ENCODE assay signal across 8 mouse cellular contexts in genomic region chr6:134922511-134923195, GRCm38 (mm10). TPM values are rescaled to one million over a fixed set of nuclear protein-coding genes. Genes with fewer than 3 reads are reported as not detected.
DNase-seq lines count a peak whose midpoint lies in the region; ATAC-seq and TF ChIP-seq lines count a peak whose summit lies in the region.

No protein-coding gene starts in this region.

- 42% methylated on average over 9 of the region's 9 CpGs for WGBS in kidney, postnatal 0 days
- 58% methylated on average over 9 of the region's 9 CpGs for WGBS in embryonic facial prominence, embryonic 14.5 days
- WGBS in limb, embryonic 14.5 days, result 59% methylated on average over 9 of the region's 9 CpGs
- 41% methylated on average over 9 of the region's 9 CpGs for WGBS in neural tube, embryonic 13.5 days

- ATAC-seq in kidney, postnatal 0 days (replicated peaks; ENCODE audit: low FRiP score, low read depth), result no peak
- ATAC-seq in embryonic facial prominence, embryonic 14.5 days (ENCODE audit: low read depth), result no peak
- ATAC-seq in limb, embryonic 14.5 days (ENCODE audit: low FRiP score, low read depth), result no peak
- no peak for ATAC-seq in neural tube, embryonic 13.5 days (ENCODE audit: low read depth)

- peak overlapping the region; percentile 90 for H3K9ac ChIP-seq in kidney, postnatal 0 days (ENCODE audit: low read depth, low read length)
- H3K9ac ChIP-seq in embryonic facial prominence, embryonic 14.5 days (ENCODE audit: low read depth, low read length), result peak overlapping the region; percentile 88
- H3K9ac ChIP-seq in limb, embryonic 14.5 days (ENCODE audit: low read depth, low read length, severe bottlenecking), result peak overlapping the region; percentile 87; the same call in 1 of the 2 replicates
- H3K9ac ChIP-seq in neural tube, embryonic 13.5 days, result peak overlapping the region; percentile 96

- peak overlapping the region; percentile 91 for H3K4me2 ChIP-seq in kidney, postnatal 0 days (ENCODE audit: low read length)
- H3K4me2 ChIP-seq in embryonic facial prominence, embryonic 14.5 days (ENCODE audit: low read depth, low read length), result peak overlapping the region; percentile 92
- peak overlapping the region; percentile 66 for H3K4me2 ChIP-seq in limb, embryonic 14.5 days (replicated peaks; ENCODE audit: low read depth, low read length, severe bottlenecking)
- H3K4me2 ChIP-seq in neural tube, embryonic 13.5 days, result peak overlapping the region; percentile 71

- 0 out of 2 replicates have a peak, but pooled peaks cover 3% of the 10 kb centered on the region for H3K36me3 ChIP-seq in kidney, postnatal 0 days (ENCODE audit: insufficient read depth, low read length)
- H3K36me3 ChIP-seq in embryonic facial prominence, embryonic 14.5 days (ENCODE audit: control insufficient read depth, insufficient read depth, low read length), result peaks cover 5% of the 10 kb centered on the region; the same call in 1 of the 2 replicates
- H3K36me3 ChIP-seq in limb, embryonic 14.5 days (ENCODE audit: control insufficient read depth, insufficient read depth, low read length), result peaks cover 19% of the 10 kb centered on the region
- 0 out of 2 replicates have a peak, but pooled peaks cover 6% of the 10 kb centered on the region for H3K36me3 ChIP-seq in neural tube, embryonic 13.5 days

- no peak for TF ChIP-seq CTCF in kidney, postnatal 0 days (IDR thresholded peaks at IDR 0.05; ENCODE audit: low read depth)

- peak overlapping the region; percentile 71 for H3K4me3 ChIP-seq in kidney, postnatal 0 days (replicated peaks; ENCODE audit: low read depth, low read length)
- H3K4me3 ChIP-seq in embryonic facial prominence, embryonic 14.5 days (ENCODE audit: low read depth, low read length), result peak overlapping the region; percentile 72
- peak overlapping the region; percentile 84 for H3K4me3 ChIP-seq in limb, embryonic 14.5 days (replicated peaks; ENCODE audit: low read length)
- peak overlapping the region; percentile 95 for H3K4me3 ChIP-seq in neural tube, embryonic 13.5 days

- H3K27me3 ChIP-seq in kidney, postnatal 0 days (ENCODE audit: insufficient read depth, low read length), result no peaks in the 10 kb centered on the region
- H3K27me3 ChIP-seq in embryonic facial prominence, embryonic 14.5 days (replicated peaks; ENCODE audit: control insufficient read depth, insufficient read depth, low read length), result no peaks in the 10 kb centered on the region
- no peaks in the 10 kb centered on the region for H3K27me3 ChIP-seq in limb, embryonic 14.5 days (ENCODE audit: control insufficient read depth, insufficient read depth, low read length)
- H3K27me3 ChIP-seq in neural tube, embryonic 13.5 days, result peaks cover 7% of the 10 kb centered on the region; the same call in 1 of the 2 replicates

- peak; percentile 41 for DNase-seq in kidney, postnatal 0 days (ENCODE audit: low spot score)
- DNase-seq in kidney, adult 18-20 months, result no peak
- DNase-seq in embryonic facial prominence, embryonic 14.5 days (ENCODE audit: low spot score), result no peak
- no peak for DNase-seq in limb, embryonic 14.5 days (ENCODE audit: low spot score)
- no peak for DNase-seq in left cerebral cortex, postnatal 10 days (ENCODE audit: extremely low spot score in 1 of 2, low spot score in 2 of 2)
- DNase-seq in natural killer cell, adult 2 months (ENCODE audit: low spot score in 2 of 2), result no peak
- DNase-seq in kidney, adult 8-10 months, result no peak

- H3K4me1 ChIP-seq in kidney, postnatal 0 days (replicated peaks; ENCODE audit: insufficient read depth, low read length), result peaks cover 6% of the 10 kb centered on the region; the same call in 1 of the 2 replicates
- peaks cover 22% of the 10 kb centered on the region for H3K4me1 ChIP-seq in embryonic facial prominence, embryonic 14.5 days (ENCODE audit: control insufficient read depth, insufficient read depth, low read length)
- peaks cover 28% of the 10 kb centered on the region for H3K4me1 ChIP-seq in limb, embryonic 14.5 days (ENCODE audit: control insufficient read depth, insufficient read depth, low read length)
- peaks cover 47% of the 10 kb centered on the region for H3K4me1 ChIP-seq in neural tube, embryonic 13.5 days (replicated peaks)

- H3K27ac ChIP-seq in kidney, postnatal 0 days, result no peak overlapping the region
- H3K27ac ChIP-seq in embryonic facial prominence, embryonic 14.5 days (replicated peaks; ENCODE audit: low read depth, low read length), result no peak overlapping the region
- no peak overlapping the region for H3K27ac ChIP-seq in limb, embryonic 14.5 days (replicated peaks; ENCODE audit: low read depth, low read length)
- no peak overlapping the region for H3K27ac ChIP-seq in neural tube, embryonic 13.5 days (replicated peaks)

- TF ChIP-seq POLR2A in limb, embryonic 14.5 days (IDR thresholded peaks at IDR 0.05; ENCODE audit: borderline replicate concordance, extremely low read depth, insufficient read depth, insufficient read length), result no peak

- no peaks in the 10 kb centered on the region for H3K9me3 ChIP-seq in kidney, postnatal 0 days (replicated peaks; ENCODE audit: low read length)
- H3K9me3 ChIP-seq in embryonic facial prominence, embryonic 14.5 days (ENCODE audit: control insufficient read depth, low read length), result no peaks in the 10 kb centered on the region
- no peaks in the 10 kb centered on the region for H3K9me3 ChIP-seq in limb, embryonic 14.5 days (ENCODE audit: control insufficient read depth, low read length)
- H3K9me3 ChIP-seq in neural tube, embryonic 13.5 days, result no peaks in the 10 kb centered on the region

- intact Hi-C loops in left cerebral cortex, postnatal 10 days (cut with DNase I), result loop anchor here (5.0 kb wide), 1 partner anchor 35 kb away; no protein-coding TSS in a partner anchor

RNA-seq across cellular contexts. Expression of gene Cdkn1b, which starts 2.5 kb away (rescaled TPM):
- 25.1 and 25.9 TPM in 2 replicates for polyA plus RNA-seq in kidney, postnatal 0 days (2015; fragmentation: Nextera tagmentation; extraction: Ambion mirVana)
- 17.3 and 17.6 TPM in 2 replicates for polyA plus RNA-seq in embryonic facial prominence, embryonic 14.5 days (2014; fragmentation: Nextera tagmentation; extraction: Ambion mirVana)
- 29.8 and 30.3 TPM in 2 replicates for polyA plus RNA-seq in limb, embryonic 14.5 days (2012; rRNA removed)
- 18.3 and 18.8 TPM in 2 replicates for polyA plus RNA-seq in limb, embryonic 14.5 days (2014; fragmentation: Nextera tagmentation; extraction: Ambion mirVana)
- 21.7 and 24.1 TPM in 2 replicates for polyA plus RNA-seq in neural tube, embryonic 13.5 days (2015; fragmentation: Nextera tagmentation; extraction: Ambion mirVana)
- total RNA-seq in left cerebral cortex, postnatal 10 days (2021), result 10 to 100 TPM; 45.0 to 46.9 TPM

RNA-seq across cellular contexts. Expression of gene Gpr19, which starts 24.3 kb away (rescaled TPM):
- polyA plus RNA-seq in kidney, postnatal 0 days (2015; fragmentation: Nextera tagmentation; extraction: Ambion mirVana), result 11.1 and 12.1 TPM in 2 replicates
- 8.0 and 8.8 TPM in 2 replicates for polyA plus RNA-seq in embryonic facial prominence, embryonic 14.5 days (2014; fragmentation: Nextera tagmentation; extraction: Ambion mirVana)
- polyA plus RNA-seq in limb, embryonic 14.5 days (2012; rRNA removed), result 8.9 and 11.5 TPM in 2 replicates
- polyA plus RNA-seq in limb, embryonic 14.5 days (2014; fragmentation: Nextera tagmentation; extraction: Ambion mirVana), result 7.5 and 7.9 TPM in 2 replicates
- 37.1 and 39.1 TPM in 2 replicates for polyA plus RNA-seq in neural tube, embryonic 13.5 days (2015; fragmentation: Nextera tagmentation; extraction: Ambion mirVana)
- total RNA-seq in left cerebral cortex, postnatal 10 days (2021), result 10 to 100 TPM; 23.4 to 26.0 TPM

RNA-seq across cellular contexts. Expression of gene Apold1, which starts 58.9 kb away (rescaled TPM):
- 4.4 and 4.5 TPM in 2 replicates for polyA plus RNA-seq in kidney, postnatal 0 days (2015; fragmentation: Nextera tagmentation; extraction: Ambion mirVana)
- polyA plus RNA-seq in embryonic facial prominence, embryonic 14.5 days (2014; fragmentation: Nextera tagmentation; extraction: Ambion mirVana), result 5.4 and 5.5 TPM in 2 replicates
- polyA plus RNA-seq in limb, embryonic 14.5 days (2012; rRNA removed), result 2.7 and 3.4 TPM in 2 replicates
- 4.8 and 4.9 TPM in 2 replicates for polyA plus RNA-seq in limb, embryonic 14.5 days (2014; fragmentation: Nextera tagmentation; extraction: Ambion mirVana)
- polyA plus RNA-seq in neural tube, embryonic 13.5 days (2015; fragmentation: Nextera tagmentation; extraction: Ambion mirVana), result 3.0 and 4.6 TPM in 2 replicates
- 1 to 10 TPM; 5.4 to 5.7 TPM for total RNA-seq in left cerebral cortex, postnatal 10 days (2021)
